Mouse (Mus musculus): ENCODE data around the gene Tfpi. TPM values are rescaled to one million over a fixed set of nuclear protein-coding genes. Genes with fewer than 3 reads are reported as not detected.
"Not testable (repeated sequence)": the region's sequence is repeated elsewhere in the genome, so short reads cannot be mapped to it uniquely, and the experiment has no call there.

Tfpi gene
- total RNA-seq, 2 experiments from 2014 or later = 37.4 to 47.0 TPM

DNA sequence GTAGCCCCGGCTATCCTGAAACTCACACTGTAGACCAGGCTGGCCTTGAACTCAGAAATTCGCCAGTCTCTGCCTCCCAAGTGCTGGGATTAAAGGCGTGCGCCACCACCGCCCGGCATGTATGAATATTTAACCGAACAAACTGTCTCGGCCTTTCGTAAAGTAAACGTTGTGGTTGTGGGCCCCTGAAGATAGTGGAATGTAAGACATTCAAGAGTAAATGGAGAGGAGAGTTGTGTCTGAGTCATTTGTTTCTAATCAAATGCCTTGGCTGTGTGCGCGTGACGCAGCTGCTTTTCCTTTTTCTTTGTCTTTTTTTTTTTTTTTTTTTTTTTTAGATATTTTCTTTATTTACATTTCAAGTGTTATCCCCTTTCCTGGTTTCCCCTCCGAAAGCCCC, 88.0 kb downstream of the Tfpi start:
- not testable (repeated sequence) for DNase-seq

DNA sequence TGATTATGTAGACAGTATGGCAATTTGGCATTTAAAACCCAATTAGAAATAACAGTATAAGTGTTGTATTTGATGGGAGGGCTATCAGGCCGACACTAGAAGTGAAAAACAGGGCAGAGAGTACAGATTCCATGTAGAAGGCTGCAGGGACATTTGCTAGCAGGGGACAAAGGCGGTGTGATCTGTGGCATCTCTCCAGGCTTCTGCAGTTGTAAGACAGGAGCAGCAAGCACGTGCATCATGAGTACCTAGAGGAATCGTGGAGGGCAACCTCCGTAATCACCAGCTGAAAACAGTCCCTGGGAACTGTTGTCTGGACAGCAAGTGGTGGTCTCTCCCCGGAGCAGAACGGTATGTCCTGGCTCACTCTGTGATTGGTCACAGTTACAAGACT, 88.6 kb downstream of the Tfpi start:
- no peak for DNase-seq

DNA sequence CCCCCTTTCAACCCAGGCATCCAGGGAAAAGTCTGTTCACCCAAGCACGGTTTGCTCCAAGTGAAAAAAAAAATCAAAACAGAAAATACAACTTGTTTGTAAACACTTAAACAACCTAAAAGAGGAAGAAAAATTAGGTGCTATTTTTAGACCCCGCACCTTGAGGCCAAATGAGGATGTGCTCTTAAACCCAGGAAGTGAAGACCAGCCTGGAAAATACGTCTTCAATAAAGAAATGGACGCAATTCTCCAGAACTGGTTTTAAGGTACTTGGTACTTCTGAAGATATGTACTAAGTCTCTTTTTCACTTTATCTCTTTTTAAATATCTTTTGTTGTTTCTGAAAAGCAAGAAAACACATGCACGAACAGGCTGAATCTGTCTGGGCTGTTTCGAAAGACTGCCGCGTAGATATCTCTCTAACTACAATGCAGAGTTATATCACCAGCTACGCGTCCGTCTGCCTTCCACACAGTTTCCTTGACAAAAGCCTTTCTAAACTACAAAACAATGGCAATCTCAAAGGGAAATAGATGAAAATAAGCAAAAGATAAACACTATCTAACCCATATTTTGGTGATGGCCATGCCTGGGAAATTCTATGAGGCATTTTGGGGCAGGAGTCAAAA, 89.1 kb downstream of the Tfpi start:
- DNase-seq = no peak

DNA sequence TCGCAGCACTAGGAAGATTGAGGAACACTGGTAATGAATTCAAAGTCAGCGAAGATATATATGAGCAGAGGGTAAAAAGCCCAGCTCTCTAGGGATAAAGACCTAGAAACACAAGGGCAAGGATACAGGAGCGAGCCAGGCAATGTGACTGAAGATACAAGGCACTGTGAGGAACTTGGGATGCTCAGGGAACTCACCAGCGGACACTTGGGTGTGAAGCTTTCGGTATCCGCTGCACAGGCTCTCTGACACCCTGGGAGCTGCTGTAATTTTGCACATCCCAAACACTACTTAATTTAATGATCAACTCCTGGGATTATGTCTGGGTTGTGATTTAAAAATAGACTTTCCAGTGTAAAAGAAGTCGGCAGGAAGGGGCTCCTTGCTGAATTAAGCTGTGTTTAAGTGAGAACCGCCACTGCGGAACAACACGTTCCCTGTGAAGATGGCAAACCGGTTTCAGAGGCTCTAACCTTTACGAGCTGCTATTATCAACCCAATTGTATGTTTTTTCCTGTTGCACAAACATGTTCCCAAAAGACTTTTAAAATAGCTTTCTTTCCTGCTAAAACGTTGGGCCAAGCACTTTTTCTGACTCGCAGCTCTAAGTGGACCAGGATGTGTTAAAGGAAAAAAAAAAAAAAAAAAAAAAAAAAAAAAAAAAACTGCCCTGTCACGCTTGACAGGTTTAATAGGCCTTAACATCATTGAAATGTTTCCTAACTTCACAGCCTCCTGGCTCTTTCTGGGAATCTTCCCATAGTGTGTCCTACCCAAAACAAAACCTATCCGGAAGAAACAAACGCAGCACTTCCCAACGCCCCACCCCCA, 89.8 kb downstream of the Tfpi start:
- DNase-seq = peak; percentile 13

DNA sequence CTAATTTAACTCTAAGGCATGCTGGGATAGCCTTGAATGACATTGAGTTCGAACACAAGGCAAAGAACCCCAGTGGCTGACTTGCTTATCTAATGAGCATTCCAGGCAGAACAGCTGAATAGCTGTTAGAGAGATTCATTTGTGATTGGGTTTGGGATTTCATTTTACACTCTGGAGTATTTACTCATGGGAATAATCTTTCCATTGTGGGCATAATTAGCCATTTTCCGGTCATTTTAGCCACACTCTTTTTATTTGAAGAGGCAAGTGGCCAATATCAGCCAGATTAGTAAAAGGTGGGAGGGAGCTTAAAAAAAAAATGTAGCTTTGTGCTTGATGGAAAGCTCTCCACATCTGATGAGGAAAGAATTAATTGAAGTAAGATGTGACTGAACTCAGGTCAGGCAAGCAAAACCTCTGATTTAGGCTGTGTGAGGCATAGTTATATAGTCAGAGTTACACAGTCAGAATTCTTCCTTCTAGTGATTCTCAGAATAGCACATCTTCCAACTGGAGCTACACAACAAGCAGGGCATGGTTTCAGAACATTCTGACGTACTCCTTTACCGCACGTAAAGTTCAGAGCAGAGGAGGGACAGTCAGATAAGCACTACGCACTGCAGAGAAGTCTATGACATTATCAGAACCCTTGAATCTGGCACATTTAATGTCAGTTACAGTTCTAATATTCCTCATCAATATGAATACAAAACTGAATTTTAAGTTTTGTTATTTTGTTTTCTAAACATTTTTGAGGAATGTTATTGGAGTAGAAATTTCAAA, 91.5 kb downstream of the Tfpi start:
- DNase-seq = no peak

DNA sequence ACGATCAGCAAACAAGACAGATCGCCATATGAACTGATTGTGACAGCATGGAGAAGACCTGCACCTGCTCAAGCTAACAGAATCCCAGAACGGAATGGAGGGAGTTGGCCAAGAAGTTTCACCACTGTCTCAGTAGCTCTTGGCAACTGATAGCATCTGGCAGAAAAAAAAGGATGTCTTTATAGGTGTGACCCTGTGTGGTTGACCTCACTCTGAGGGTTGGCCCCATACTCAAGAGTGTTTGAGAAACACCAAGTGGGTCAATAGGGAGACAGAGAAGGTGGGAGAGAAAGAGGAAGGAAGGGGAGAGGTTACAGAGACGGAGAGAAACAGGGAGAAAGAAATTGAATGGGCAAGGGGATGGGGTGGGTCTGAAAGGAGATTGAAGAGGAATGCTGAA, 92.7 kb downstream of the Tfpi start:
- no peak for DNase-seq

Other genes with a start within 250 kb of the Tfpi start
- gene Calcrl, start 51.4 kb downstream of the Tfpi start, total RNA-seq (2021) = 10 to 100 TPM; 32.0 to 33.9 TPM
- gene Ctnnd1, start 174.0 kb upstream of the Tfpi start, total RNA-seq (2021) = 100 to 1,000 TPM; 112 to 126 TPM
- under 1 TPM in 1 of 2 experiments, not detected in 1; 0.15 TPM for gene Btbd18, start 182.3 kb upstream of the Tfpi start, total RNA-seq (2021)
- gene Selenoh, start 194.0 kb upstream of the Tfpi start, total RNA-seq (2021) = 10 to 100 TPM; 55.4 to 67.6 TPM
- not detected for gene Gm28635, start 201.3 kb upstream of the Tfpi start, total RNA-seq (2021)
- 10 to 100 TPM; 18.3 to 19.5 TPM for gene Med19, start 201.6 kb upstream of the Tfpi start, total RNA-seq (2021)
- gene Tmx2, start 202.4 kb upstream of the Tfpi start, total RNA-seq (2021) = 100 to 1,000 TPM in 1 of 2 experiments, 10 to 100 TPM in 1; 92.0 to 107 TPM
- gene Zdhhc5, start 238.4 kb upstream of the Tfpi start, total RNA-seq (2021) = 10 to 100 TPM; 48.9 to 49.5 TPM

Measured in adrenal gland, postnatal 10 days (tissue).